Mouse (Mus musculus) mesoderm, embryonic 11.5 days (tissue): ENCODE results near the gene Gm10230.
"Not testable (repeated sequence)": the region's sequence is repeated elsewhere in the genome, so short reads cannot be mapped to it uniquely, and the experiment has no call there.

Source experiments
- DNase-seq: peaks from one replicate; pipeline ENCODE4 v3.0.0-alpha.2; 2012; ENCODE audit warnings: low read depth, low spot score

Gm10230 gene

GRCm38 (mm10) chrX:27494782-27495181, at the start of gene Gm10230:
Gene Gm10230, minus strand, starts transcription at chrX:27494882.
- DNase-seq, result not testable (repeated sequence)
